Mouse (Mus musculus): ENCODE measurements around the gene Gm12845. TPM values are rescaled to one million over a fixed set of nuclear protein-coding genes. Genes with fewer than 3 reads are reported as not detected.

The Gm12845 gene
- not detected in 2 replicates for polyA plus RNA-seq (2011; ENCODE audit: insufficient read depth, insufficient read length, low read depth, missing spikeins)

- no peak within 1 kb of the TSS for H3K27ac ChIP-seq (ENCODE audit: insufficient read depth, low read length)
- TF ChIP-seq CTCF (IDR thresholded peaks at IDR 0.05; ENCODE audit: low read depth, low read length) = no peak
- no peak for TF ChIP-seq EP300 (IDR thresholded peaks at IDR 0.05; ENCODE audit: insufficient read depth, low read depth, low read length)
- no peak for TF ChIP-seq POLR2A (IDR thresholded peaks at IDR 0.05; ENCODE audit: insufficient read depth, low read length)
- no peak within 1 kb of the TSS for H3K4me3 ChIP-seq (ENCODE audit: low read depth, low read length)
Observed at GRCm38 (mm10) chr4:117724112-117724511, at the start of gene Gm12845. Gene Gm12845 (plus strand): TSS chr4:117724412.

GRCm38 (mm10) chr4:117676903-117677302 lies 47.3 kb upstream of the Gm12845 start:
- H3K36me3 ChIP-seq (ENCODE audit: control insufficient read depth, insufficient read depth, low read length, poor library complexity, severe bottlenecking) = peaks cover 13% of the 10 kb centered on the region
- TF ChIP-seq EP300 (IDR thresholded peaks at IDR 0.05; ENCODE audit: insufficient read depth, low read depth, low read length) (no peak), CTCF (IDR thresholded peaks at IDR 0.05; ENCODE audit: low read depth, low read length) (peak; percentile 85)

More at GRCm38 (mm10) chr4:117724112-117724511, at the start of gene Gm12845:
- no peaks in the 10 kb centered on the region for H3K27me3 ChIP-seq (ENCODE audit: control insufficient read depth, insufficient read depth, low read length, poor library complexity, severe bottlenecking)
- no peaks in the 10 kb centered on the region for H3K36me3 ChIP-seq (ENCODE audit: control insufficient read depth, insufficient read depth, low read length, poor library complexity, severe bottlenecking)
- H3K9me3 ChIP-seq (replicated peaks; ENCODE audit: control insufficient read depth, insufficient read depth, low read length, poor library complexity, severe bottlenecking) = no peaks in the 10 kb centered on the region
- H3K4me1 ChIP-seq (ENCODE audit: control insufficient read depth, insufficient read depth, low read length) = no peaks in the 10 kb centered on the region
- H3K9ac ChIP-seq (ENCODE audit: low read depth, poor library complexity, severe bottlenecking) = no peak within 1 kb of the TSS

GRCm38 (mm10) chr4:117680963-117681362 lies 43.2 kb upstream of the Gm12845 start:
- peaks cover 7% of the 10 kb centered on the region; the same call in 1 of the 2 replicates for H3K36me3 ChIP-seq (ENCODE audit: control insufficient read depth, insufficient read depth, low read length, poor library complexity, severe bottlenecking)
- H3K27ac ChIP-seq (ENCODE audit: insufficient read depth, low read length) = no peak overlapping the region
- H3K27me3 ChIP-seq (ENCODE audit: control insufficient read depth, insufficient read depth, low read length, poor library complexity, severe bottlenecking) = no peaks in the 10 kb centered on the region
- no peak overlapping the region for H3K4me3 ChIP-seq (ENCODE audit: low read depth, low read length)
- no peaks in the 10 kb centered on the region for H3K9me3 ChIP-seq (replicated peaks; ENCODE audit: control insufficient read depth, insufficient read depth, low read length, poor library complexity, severe bottlenecking)
- no peaks in the 10 kb centered on the region for H3K4me1 ChIP-seq (ENCODE audit: control insufficient read depth, insufficient read depth, low read length)
- H3K9ac ChIP-seq (ENCODE audit: low read depth, poor library complexity, severe bottlenecking) = no peak overlapping the region
- TF ChIP-seq EP300 (IDR thresholded peaks at IDR 0.05; ENCODE audit: insufficient read depth, low read depth, low read length) = no peak
- TF ChIP-seq POLR2A (IDR thresholded peaks at IDR 0.05; ENCODE audit: insufficient read depth, low read length) = no peak
- TF ChIP-seq CTCF (IDR thresholded peaks at IDR 0.05; ENCODE audit: low read depth, low read length) = no peak

More at GRCm38 (mm10) chr4:117676903-117677302, 47.3 kb upstream of the Gm12845 start:
- no peak overlapping the region for H3K27ac ChIP-seq (ENCODE audit: insufficient read depth, low read length)
- H3K4me1 ChIP-seq (ENCODE audit: control insufficient read depth, insufficient read depth, low read length) = no peaks in the 10 kb centered on the region
- no peaks in the 10 kb centered on the region for H3K9me3 ChIP-seq (replicated peaks; ENCODE audit: control insufficient read depth, insufficient read depth, low read length, poor library complexity, severe bottlenecking)
- no peaks in the 10 kb centered on the region for H3K27me3 ChIP-seq (ENCODE audit: control insufficient read depth, insufficient read depth, low read length, poor library complexity, severe bottlenecking)
- no peak overlapping the region for H3K4me3 ChIP-seq (ENCODE audit: low read depth, low read length)
- H3K9ac ChIP-seq (ENCODE audit: low read depth, poor library complexity, severe bottlenecking) = no peak overlapping the region

GRCm38 (mm10) chr4:117681931-117682461 lies 42.2 kb upstream of the Gm12845 start, which contains the start of gene Dmap1:
Gene Dmap1 (minus strand): TSS chr4:117682273.
- Histone ChIP-seq H3K9me3 (replicated peaks; ENCODE audit: control insufficient read depth, insufficient read depth, low read length, poor library complexity, severe bottlenecking) (no peaks in the 10 kb centered on the region), H3K27me3 (ENCODE audit: control insufficient read depth, insufficient read depth, low read length, poor library complexity, severe bottlenecking) (no peaks in the 10 kb centered on the region), H3K4me1 (ENCODE audit: control insufficient read depth, insufficient read depth, low read length) (no peaks in the 10 kb centered on the region), H3K27ac (ENCODE audit: insufficient read depth, low read length) (no peak within 1 kb of the TSS), H3K36me3 (ENCODE audit: control insufficient read depth, insufficient read depth, low read length, poor library complexity, severe bottlenecking) (0 out of 2 replicates have a peak, but pooled peaks cover 4% of the 10 kb centered on the region), H3K4me3 (ENCODE audit: low read depth, low read length) (peak within 1 kb of the TSS; percentile 91), H3K9ac (ENCODE audit: low read depth, poor library complexity, severe bottlenecking) (peak within 1 kb of the TSS; percentile 67)
- TF ChIP-seq CTCF (IDR thresholded peaks at IDR 0.05; ENCODE audit: low read depth, low read length) = no peak
- no peak for TF ChIP-seq EP300 (IDR thresholded peaks at IDR 0.05; ENCODE audit: insufficient read depth, low read depth, low read length)
- TF ChIP-seq POLR2A (IDR thresholded peaks at IDR 0.05; ENCODE audit: insufficient read depth, low read length) = peak; percentile 62

- no peak overlapping the region for H3K27ac ChIP-seq (ENCODE audit: insufficient read depth, low read length)
- H3K9me3 ChIP-seq (replicated peaks; ENCODE audit: control insufficient read depth, insufficient read depth, low read length, poor library complexity, severe bottlenecking) = no peaks in the 10 kb centered on the region
- no peaks in the 10 kb centered on the region for H3K27me3 ChIP-seq (ENCODE audit: control insufficient read depth, insufficient read depth, low read length, poor library complexity, severe bottlenecking)
- 0 out of 2 replicates have a peak, but pooled peaks cover 4% of the 10 kb centered on the region for H3K36me3 ChIP-seq (ENCODE audit: control insufficient read depth, insufficient read depth, low read length, poor library complexity, severe bottlenecking)
- TF ChIP-seq CTCF (IDR thresholded peaks at IDR 0.05; ENCODE audit: low read depth, low read length) = no peak
- no peak for TF ChIP-seq EP300 (IDR thresholded peaks at IDR 0.05; ENCODE audit: insufficient read depth, low read depth, low read length)
- no peak for TF ChIP-seq POLR2A (IDR thresholded peaks at IDR 0.05; ENCODE audit: insufficient read depth, low read length)
- H3K4me3 ChIP-seq (ENCODE audit: low read depth, low read length) = no peak overlapping the region
- H3K4me1 ChIP-seq (ENCODE audit: control insufficient read depth, insufficient read depth, low read length) = no peaks in the 10 kb centered on the region
- H3K9ac ChIP-seq (ENCODE audit: low read depth, poor library complexity, severe bottlenecking) = no peak overlapping the region
Observed at GRCm38 (mm10) chr4:117682463-117682862, 41.7 kb upstream of the Gm12845 start.

GRCm38 (mm10) chr4:117683048-117683768 lies 41.0 kb upstream of the Gm12845 start:
- Histone ChIP-seq H3K4me1 (ENCODE audit: control insufficient read depth, insufficient read depth, low read length) (no peaks in the 10 kb centered on the region), H3K27ac (ENCODE audit: insufficient read depth, low read length) (no peak overlapping the region), H3K27me3 (ENCODE audit: control insufficient read depth, insufficient read depth, low read length, poor library complexity, severe bottlenecking) (no peaks in the 10 kb centered on the region), H3K9ac (ENCODE audit: low read depth, poor library complexity, severe bottlenecking) (no peak overlapping the region), H3K36me3 (ENCODE audit: control insufficient read depth, insufficient read depth, low read length, poor library complexity, severe bottlenecking) (0 out of 2 replicates have a peak, but pooled peaks cover 4% of the 10 kb centered on the region), H3K4me3 (ENCODE audit: low read depth, low read length) (no peak overlapping the region), H3K9me3 (replicated peaks; ENCODE audit: control insufficient read depth, insufficient read depth, low read length, poor library complexity, severe bottlenecking) (no peaks in the 10 kb centered on the region)
- TF ChIP-seq EP300 (IDR thresholded peaks at IDR 0.05; ENCODE audit: insufficient read depth, low read depth, low read length) = no peak
- no peak for TF ChIP-seq CTCF (IDR thresholded peaks at IDR 0.05; ENCODE audit: low read depth, low read length)
- no peak for TF ChIP-seq POLR2A (IDR thresholded peaks at IDR 0.05; ENCODE audit: insufficient read depth, low read length)

All from ES-Bruce4 (cell line).